Mouse (Mus musculus) lung, postnatal 0 days (tissue): Measurements from ENCODE around the gene 1700007K13Rik. TPM values are rescaled to one million over a fixed set of nuclear protein-coding genes. Genes with fewer than 3 reads are reported as not detected.

ENCODE experiments used
- ATAC-seq: fragments of 200-750 bp; cut with Nextera tagmentation; 2 replicates; pipeline ENCODE4 v1.8.0; 2017; ENCODE audit warnings: moderate library complexity
- DNase-seq: peaks from one replicate; pipeline ENCODE4 v3.0.0-alpha.2; 2016; ENCODE audit warnings: low spot score
- H3K27ac ChIP-seq: fragments of 300-500 bp; sonication (generic); 2 replicates; pipeline ENCODE4 v1.5.1; 2014; ENCODE audit warnings: antibody characterized with exemption, mild to moderate bottlenecking, low read length, mixed read lengths
- H3K27me3 ChIP-seq: fragments of 300-500 bp; sonication (generic); replicated peaks from 2 replicates; pipeline ENCODE4 v1.6.1; 2014; ENCODE audit warnings: low read length, mixed read lengths; ENCODE audit not compliant: insufficient read depth
- H3K36me3 ChIP-seq: fragments of 300-500 bp; sonication (generic); 2 replicates; pipeline ENCODE4 v1.6.1; 2014; ENCODE audit warnings: low read length, mixed read lengths; ENCODE audit not compliant: insufficient read depth
- H3K4me1 ChIP-seq: fragments of 300-500 bp; sonication (generic); 2 replicates; pipeline ENCODE4 v1.6.1; 2014; ENCODE audit warnings: antibody characterized with exemption, low read depth, low read length, mixed read lengths; ENCODE audit not compliant: insufficient read depth
- H3K4me2 ChIP-seq: fragments of 300-500 bp; sonication (generic); replicated peaks from 2 replicates; pipeline ENCODE4 v1.6.1; 2014; ENCODE audit warnings: low read depth, mild to moderate bottlenecking, low read length, moderate library complexity, mixed read lengths
- H3K4me3 ChIP-seq: fragments of 300-500 bp; sonication (generic); 2 replicates; pipeline ENCODE4 v1.5.1; 2014; ENCODE audit warnings: low read depth, low read length
- H3K9ac ChIP-seq: fragments of 300-500 bp; sonication (generic); replicated peaks from 2 replicates; pipeline ENCODE4 v1.6.1; 2014; ENCODE audit warnings: low read depth, mild to moderate bottlenecking
- H3K9me3 ChIP-seq: fragments of 300-500 bp; sonication (generic); 2 replicates; pipeline ENCODE4 v1.6.1; 2016; ENCODE audit warnings: low read length, mixed read lengths
- CTCF ChIP-seq: IDR thresholded peaks from 2 replicates; pipeline ENCODE4 v1.5.1; 2016; ENCODE audit warnings: antibody characterized with exemption, mild to moderate bottlenecking
- EP300 ChIP-seq: IDR thresholded peaks from 2 replicates; pipeline ENCODE4 v1.6.1; 2016; ENCODE audit warnings: antibody characterized with exemption, mild to moderate bottlenecking, control low read depth
- WGBS: fragments of 180-500 bp; shearing (Covaris S2); extraction: QIAGEN DNeasy Blood & Tissue Kit; methylation state at CpG from one replicate; pipeline ENCODE4 v1.1.7; 2014; 5-methylcytosine and 5-hydroxymethylcytosine counted together
- polyA plus RNA-seq: library from polyadenylated mRNA; unstranded; fragments of >200 nt; fragmentation: Nextera tagmentation; extraction: Ambion mirVana; gene quantifications from 2 replicates; pipeline ENCODE4 v1.2.1, GENCODE M21; 2015

1700007K13Rik gene
- polyA plus RNA-seq, 1 experiment from 2014 or later, result 13.5 TPM

GRCm38 (mm10) chr2:28456616-28457015 lies 9.5 kb downstream of the 1700007K13Rik start:
- H3K4me1 ChIP-seq, result no peaks in the 10 kb centered on the region
- H3K27me3 ChIP-seq, result no peaks in the 10 kb centered on the region
- no peak overlapping the region for H3K4me3 ChIP-seq
- H3K36me3 ChIP-seq, result no peaks in the 10 kb centered on the region
- no peak overlapping the region for H3K27ac ChIP-seq
- H3K4me2 ChIP-seq, result no peak overlapping the region
- 71% methylated on average over 1 of the region's 1 CpGs for WGBS
- TF ChIP-seq EP300 (no peak), CTCF (no peak)
- DNase-seq (no peak), ATAC-seq (no peak)
- no peak overlapping the region for H3K9ac ChIP-seq
- no peaks in the 10 kb centered on the region for H3K9me3 ChIP-seq

DNA sequence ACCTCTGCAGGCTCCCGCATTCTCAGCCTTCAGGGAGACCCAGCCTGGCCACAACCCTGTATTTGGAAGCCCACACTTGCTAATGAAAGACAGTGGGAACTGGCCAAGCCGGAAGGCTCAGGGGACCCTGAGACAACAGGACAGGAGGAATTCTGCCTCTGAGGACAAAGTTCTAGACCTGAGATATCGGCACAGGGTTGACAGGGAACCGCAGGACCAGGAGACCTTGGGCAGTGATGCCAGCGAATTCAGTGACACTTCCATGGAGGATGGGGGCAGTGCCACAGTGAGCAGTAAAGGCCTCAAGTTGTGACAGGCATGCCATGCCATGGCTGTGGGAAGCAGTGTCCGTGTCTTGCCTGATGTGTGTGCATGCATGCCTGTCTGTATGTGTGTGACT lies 12.6 kb downstream of the 1700007K13Rik start:
- Histone ChIP-seq H3K4me1 (no peaks in the 10 kb centered on the region), H3K9me3 (no peaks in the 10 kb centered on the region), H3K9ac (no peak overlapping the region), H3K4me2 (no peak overlapping the region), H3K36me3 (no peaks in the 10 kb centered on the region), H3K4me3 (no peak overlapping the region), H3K27me3 (no peaks in the 10 kb centered on the region), H3K27ac (no peak overlapping the region)
- WGBS, result 90% methylated on average over 6 of the region's 6 CpGs
- ATAC-seq, result no peak
- TF ChIP-seq EP300, result no peak
- DNase-seq, result no peak

DNA sequence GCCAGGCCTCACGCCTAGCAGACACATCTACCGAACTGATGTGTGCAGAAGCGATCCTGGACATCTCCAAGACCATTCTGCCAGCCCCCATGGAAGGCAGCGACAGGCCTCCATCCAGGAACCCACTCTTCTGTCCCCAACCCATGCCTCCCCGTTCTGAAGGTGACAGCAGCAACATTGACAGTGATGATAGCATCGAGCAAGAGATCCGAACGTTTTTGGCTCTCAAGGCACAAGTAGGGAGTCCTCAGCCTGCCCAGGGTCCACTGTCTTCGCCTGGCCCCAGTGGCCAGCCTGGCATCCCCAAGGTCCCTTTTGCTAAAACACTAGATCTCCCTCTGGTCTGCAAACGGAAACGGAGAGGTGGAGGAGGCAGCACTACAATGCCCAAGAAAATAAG lies 14.5 kb downstream of the 1700007K13Rik start:
- no peak for ATAC-seq
- TF ChIP-seq EP300, result no peak
- TF ChIP-seq CTCF, result no peak
- Histone ChIP-seq H3K27me3 (no peaks in the 10 kb centered on the region), H3K36me3 (no peaks in the 10 kb centered on the region), H3K4me3 (no peak overlapping the region), H3K27ac (no peak overlapping the region), H3K4me1 (no peaks in the 10 kb centered on the region), H3K4me2 (no peak overlapping the region), H3K9me3 (no peaks in the 10 kb centered on the region), H3K9ac (no peak overlapping the region)
- DNase-seq, result no peak
- WGBS, result 90% methylated on average over 11 of the region's 11 CpGs

DNA sequence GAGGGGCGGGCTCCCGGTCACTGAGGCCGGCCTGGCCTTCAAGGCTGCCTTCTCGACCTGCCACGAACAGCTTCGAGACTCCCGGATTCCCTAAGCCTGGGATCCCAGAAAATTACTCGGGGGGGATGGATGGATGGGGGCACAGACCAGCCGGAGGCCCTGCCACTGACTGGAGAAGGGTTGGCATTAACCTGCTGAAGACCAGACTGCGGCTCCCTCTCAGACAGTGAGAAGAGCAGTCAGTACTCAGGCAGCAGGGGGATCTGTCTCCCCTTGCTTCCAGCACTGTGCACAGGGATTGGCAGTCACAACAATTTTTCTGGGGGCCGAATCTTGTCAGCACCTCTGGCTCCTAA lies 18.8 kb downstream of the 1700007K13Rik start:
- TF ChIP-seq EP300 (no peak), CTCF (no peak)
- 7% methylated on average over 11 of the region's 11 CpGs for WGBS
- H3K27ac ChIP-seq, result peak overlapping the region; percentile 75; the same call in 1 of the 2 replicates
- ATAC-seq, result no peak
- no peaks in the 10 kb centered on the region for H3K9me3 ChIP-seq
- no peaks in the 10 kb centered on the region for H3K27me3 ChIP-seq
- peak overlapping the region; percentile 98 for H3K4me2 ChIP-seq
- H3K4me3 ChIP-seq, result peak overlapping the region; percentile 68
- no peak for DNase-seq
- H3K4me1 ChIP-seq, result no peaks in the 10 kb centered on the region
- no peaks in the 10 kb centered on the region for H3K36me3 ChIP-seq
- peak overlapping the region; percentile 58 for H3K9ac ChIP-seq

GRCm38 (mm10) chr2:28446515-28447314 lies 19.4 kb downstream of the 1700007K13Rik start, which contains the start of gene Ppp1r26:
TSS of gene Ppp1r26 (plus strand) at chr2:28446800.
- TF ChIP-seq EP300 (no peak), CTCF (no peak)
- Histone ChIP-seq H3K4me2 (peak within 1 kb of the TSS; percentile 98), H3K27ac (peak within 1 kb of the TSS; percentile 75), H3K4me3 (peak within 1 kb of the TSS; percentile 68), H3K9me3 (no peaks in the 10 kb centered on the region), H3K9ac (peak within 1 kb of the TSS; percentile 58), H3K36me3 (no peaks in the 10 kb centered on the region), H3K27me3 (no peaks in the 10 kb centered on the region), H3K4me1 (no peaks in the 10 kb centered on the region)
- ATAC-seq (peak; percentile 82), DNase-seq (peak; percentile 39)
- WGBS, result 2% methylated on average over 41 of the region's 118 CpGs

GRCm38 (mm10) chr2:28446181-28446514 lies 20.0 kb downstream of the 1700007K13Rik start:
- TF ChIP-seq EP300, result no peak
- TF ChIP-seq CTCF, result no peak
- ATAC-seq (no peak; the same call in 1 of the 2 replicates), DNase-seq (no peak)
- 3% methylated on average over 5 of the region's 5 CpGs for WGBS
- Histone ChIP-seq H3K27me3 (no peaks in the 10 kb centered on the region), H3K36me3 (no peaks in the 10 kb centered on the region), H3K4me2 (peak overlapping the region; percentile 98), H3K4me3 (peak overlapping the region; percentile 68), H3K4me1 (no peaks in the 10 kb centered on the region), H3K9ac (peak overlapping the region; percentile 58), H3K9me3 (no peaks in the 10 kb centered on the region), H3K27ac (no peak overlapping the region)
